Mouse (Mus musculus) spleen, postnatal 14 days (tissue): ENCODE measurements around the gene Scp2.
"Not testable (repeated sequence)": the region's sequence is repeated elsewhere in the genome, so short reads cannot be mapped to it uniquely, and the experiment has no call there.

Experiments
- DNase-seq, 2 experiments: peaks; one replicate each; pipeline ENCODE4 v3.0.0; 2021 to 2022; ENCODE audit warnings: low spot score in 2 of 2

The Scp2 gene

DNA sequence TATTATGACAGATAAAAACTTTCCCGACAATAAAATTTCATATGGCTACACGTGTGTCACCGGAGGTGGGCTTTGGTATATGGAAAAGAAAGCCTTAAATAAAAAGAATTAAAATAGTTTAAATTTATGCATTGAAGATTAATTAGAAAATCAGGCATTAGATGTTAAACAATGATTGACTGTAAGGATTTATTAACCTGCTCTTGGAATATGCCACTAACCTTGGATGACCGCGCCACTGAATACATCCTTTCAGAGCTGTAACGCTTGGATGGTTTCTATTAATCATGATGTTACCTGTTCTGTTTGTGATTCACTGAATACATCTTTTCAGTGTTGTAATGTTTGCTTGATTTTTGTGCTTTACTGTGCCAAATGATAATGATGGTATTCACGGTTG is 35.1 kb downstream of the Scp2 start:
- DNase-seq, result no peak

GRCm38 (mm10) chr4:108096345-108096744 is 48.5 kb downstream of the Scp2 start, which contains the start of gene Podn:
Gene Podn (minus strand): TSS chr4:108096445.
- DNase-seq, result no peak

DNA sequence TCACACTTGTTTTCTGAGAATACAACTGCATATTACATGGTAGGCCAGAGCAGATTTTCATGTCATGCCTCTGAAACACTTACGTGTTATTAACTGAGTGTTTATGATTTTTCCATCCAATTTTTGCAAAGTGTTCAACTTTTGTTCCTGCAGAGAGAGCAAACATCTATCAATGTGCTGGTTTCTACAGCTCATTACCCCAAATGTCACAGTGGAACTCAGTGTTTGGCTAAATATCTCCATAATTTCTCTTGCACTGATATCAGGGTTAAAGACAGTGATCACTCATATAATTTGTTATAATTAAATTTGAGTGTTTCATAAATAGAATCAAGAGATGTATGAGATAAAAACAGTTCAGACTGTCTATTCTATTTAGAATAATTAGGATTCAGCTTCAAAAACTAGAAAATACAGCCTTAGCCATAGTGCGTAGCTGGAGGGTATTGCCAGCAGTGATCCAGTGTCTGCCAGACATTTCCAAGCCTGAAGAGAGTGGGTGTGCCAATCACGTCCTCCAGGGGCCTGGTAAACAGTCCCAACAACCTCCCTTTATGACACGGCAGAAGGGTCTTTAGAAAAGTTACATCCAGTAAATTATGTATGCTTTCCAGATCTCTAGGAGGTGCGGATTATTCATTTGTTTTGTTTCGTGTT is 51.9 kb downstream of the Scp2 start:
- no peak for DNase-seq

DNA sequence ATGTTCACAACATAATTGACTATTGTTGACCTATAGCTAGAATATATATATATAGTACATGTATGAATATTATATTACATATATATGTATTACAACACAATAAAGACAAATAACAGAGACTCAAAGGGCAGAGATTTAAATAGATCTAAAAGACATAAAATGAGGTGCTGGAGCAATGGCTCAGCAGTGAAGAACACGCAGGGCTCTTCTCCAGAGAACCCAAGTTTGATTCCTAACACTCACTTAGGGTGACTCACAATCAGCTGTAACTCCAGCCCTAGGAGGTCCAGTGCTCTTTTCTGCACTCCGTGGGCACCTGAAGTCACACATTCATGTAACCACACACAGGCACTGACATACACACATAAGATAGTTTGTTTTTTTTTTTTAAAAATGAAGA is 60.8 kb downstream of the Scp2 start:
- no peak for DNase-seq

- DNase-seq, result no peak
Measured at GRCm38 (mm10) chr4:108083032-108083735, 61.6 kb downstream of the Scp2 start.

- no peak for DNase-seq
Measured at GRCm38 (mm10) chr4:108082401-108082806, 62.4 kb downstream of the Scp2 start.

- DNase-seq, result no peak
Measured at GRCm38 (mm10) chr4:108080876-108081275, 63.9 kb downstream of the Scp2 start.

DNA sequence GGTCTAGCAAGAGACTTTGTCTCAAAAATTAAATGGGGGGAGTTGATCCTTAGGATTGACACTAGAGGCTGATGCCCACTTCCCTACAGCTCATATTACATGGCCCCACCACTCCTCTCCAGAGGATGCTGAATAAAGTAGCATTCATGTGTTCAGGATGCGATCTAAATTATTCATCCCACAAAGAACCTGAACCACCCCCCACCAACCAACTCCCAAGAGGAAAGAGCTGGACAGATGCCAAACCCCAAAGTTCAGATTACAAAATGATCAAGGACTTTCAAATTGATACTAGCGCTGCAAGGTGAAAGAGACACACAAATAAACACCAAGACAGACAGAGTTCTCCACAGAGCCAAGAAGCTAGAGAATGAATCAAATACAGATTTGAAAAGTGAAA is 65.0 kb downstream of the Scp2 start:
- no peak for DNase-seq

- not testable (repeated sequence) for DNase-seq
Measured at GRCm38 (mm10) chr4:108079191-108079590, 65.6 kb downstream of the Scp2 start.

GRCm38 (mm10) chr4:108077224-108077955 is 67.4 kb downstream of the Scp2 start:
- DNase-seq, result no peak

DNA sequence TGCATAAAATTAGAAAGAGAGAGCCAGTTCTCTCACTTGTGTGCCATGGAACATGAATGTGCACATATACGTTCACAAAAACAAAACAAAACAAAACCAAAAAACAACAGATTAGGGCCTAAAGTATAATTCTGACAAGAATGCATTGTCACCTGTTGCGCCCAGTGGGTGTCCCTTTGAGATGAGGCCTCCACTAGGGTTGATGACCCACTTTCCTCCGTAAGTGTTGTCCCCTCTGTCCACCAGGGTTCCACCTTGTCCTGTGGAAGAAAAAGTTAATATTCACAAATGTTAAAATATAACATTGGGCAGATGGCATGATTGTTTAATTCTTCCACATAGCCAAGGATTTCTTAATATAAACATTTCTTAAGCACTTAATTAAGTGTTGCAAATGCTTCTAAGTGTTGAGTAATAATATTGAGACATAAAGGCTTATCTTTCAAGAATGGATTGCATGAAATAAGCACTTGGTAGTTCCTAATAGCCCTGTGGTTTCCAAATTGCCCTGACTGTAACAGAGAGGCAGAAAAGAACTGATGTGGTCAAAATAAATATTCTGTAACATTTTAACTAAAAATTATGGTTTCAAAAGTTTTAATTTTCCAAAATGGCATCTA is 70.5 kb downstream of the Scp2 start:
- DNase-seq, result no peak

DNA sequence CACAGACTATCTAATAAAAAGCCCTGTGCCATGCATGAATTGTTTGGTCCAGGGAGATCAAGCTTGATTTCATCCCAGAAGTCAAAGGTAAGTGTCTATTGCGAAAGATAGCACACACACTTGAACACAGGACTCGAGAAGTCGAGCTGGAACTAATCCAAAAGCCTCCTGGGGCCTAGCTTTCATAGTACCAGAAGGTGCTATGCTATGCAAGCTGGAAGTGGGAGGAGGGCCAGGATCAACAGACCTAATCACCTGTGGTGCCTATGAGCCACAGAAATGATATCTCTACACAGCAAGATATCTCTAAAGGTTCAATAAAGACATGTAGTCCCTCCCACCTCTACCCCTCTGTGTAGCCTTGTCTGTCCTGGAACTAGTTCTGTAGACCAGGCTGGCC is 72.7 kb downstream of the Scp2 start:
- DNase-seq, result no peak

DNA sequence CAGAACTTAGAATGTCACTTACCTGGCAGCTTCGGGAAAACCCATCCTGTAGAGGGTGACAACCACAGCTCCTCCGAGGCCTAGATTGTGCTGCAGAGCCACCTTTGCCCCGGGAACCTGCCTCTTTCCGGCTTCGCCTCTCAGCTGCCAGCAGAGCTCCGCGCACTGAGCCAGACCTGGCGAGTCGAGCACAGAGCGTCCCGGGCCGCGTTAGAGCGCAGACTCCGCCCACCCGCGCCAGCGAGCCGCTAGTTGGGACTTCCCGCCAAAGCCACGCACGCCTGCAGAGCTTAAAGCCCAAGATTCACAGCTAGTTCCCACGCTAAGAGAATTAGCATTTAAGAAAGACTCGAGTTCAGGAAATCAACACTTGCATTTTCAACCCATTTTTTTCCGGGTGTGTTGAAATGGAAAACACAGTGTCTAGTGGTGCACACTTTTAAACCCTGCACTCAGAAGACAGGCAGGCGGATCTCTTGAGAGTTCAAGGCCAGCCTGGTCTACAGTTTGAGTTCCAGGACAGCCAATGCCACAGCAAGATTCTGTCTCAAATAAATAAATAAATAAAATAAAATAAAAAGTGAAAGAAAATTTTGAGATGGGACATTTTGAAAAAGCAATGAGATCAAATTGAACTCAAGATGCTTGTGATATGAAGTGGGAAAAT is 73.4 kb downstream of the Scp2 start:
- DNase-seq, result peak; percentile 90 to 93

GRCm38 (mm10) chr4:108070723-108071122 is 74.1 kb downstream of the Scp2 start:
- no peak for DNase-seq

GRCm38 (mm10) chr4:108070286-108070685 is 74.5 kb downstream of the Scp2 start:
- DNase-seq, result no peak

- DNase-seq, result no peak
Measured at GRCm38 (mm10) chr4:108068081-108068480, 76.7 kb downstream of the Scp2 start.

GRCm38 (mm10) chr4:108067261-108067660 is 77.5 kb downstream of the Scp2 start:
- DNase-seq, result no peak

GRCm38 (mm10) chr4:108066569-108066968 is 78.2 kb downstream of the Scp2 start:
- DNase-seq, result no peak

DNA sequence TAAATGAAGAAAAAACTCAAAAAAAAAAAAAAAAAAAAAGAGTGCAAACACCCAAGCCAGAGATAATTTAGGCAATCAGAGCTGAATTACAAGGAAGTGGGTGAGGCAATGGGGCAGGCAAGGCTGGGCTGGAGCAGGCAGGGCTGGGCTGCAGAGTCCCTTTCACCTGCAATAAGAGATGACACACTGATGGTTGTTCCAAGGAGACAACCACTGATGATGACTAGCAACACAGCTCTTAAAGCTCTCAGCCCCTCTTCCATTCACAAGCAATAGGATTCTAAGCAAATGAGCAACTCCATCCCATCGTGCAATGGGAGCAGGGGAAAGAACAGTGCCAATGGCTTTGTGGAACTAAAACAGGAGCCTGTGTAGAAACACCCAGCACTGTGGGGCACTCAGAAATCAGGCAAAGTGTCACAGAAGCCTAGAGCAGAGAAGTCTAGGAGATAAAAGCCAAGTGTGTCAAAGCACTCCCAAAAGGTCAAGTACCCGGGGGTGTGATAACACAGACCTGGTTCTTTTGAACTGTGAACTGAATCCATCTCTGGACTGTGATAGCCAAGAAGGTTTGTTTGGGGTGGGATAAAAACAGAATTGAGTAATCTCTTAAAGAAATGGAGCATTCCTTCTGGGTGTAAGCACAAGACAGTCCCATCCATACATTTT is 79.5 kb downstream of the Scp2 start:
- DNase-seq, result no peak

DNA sequence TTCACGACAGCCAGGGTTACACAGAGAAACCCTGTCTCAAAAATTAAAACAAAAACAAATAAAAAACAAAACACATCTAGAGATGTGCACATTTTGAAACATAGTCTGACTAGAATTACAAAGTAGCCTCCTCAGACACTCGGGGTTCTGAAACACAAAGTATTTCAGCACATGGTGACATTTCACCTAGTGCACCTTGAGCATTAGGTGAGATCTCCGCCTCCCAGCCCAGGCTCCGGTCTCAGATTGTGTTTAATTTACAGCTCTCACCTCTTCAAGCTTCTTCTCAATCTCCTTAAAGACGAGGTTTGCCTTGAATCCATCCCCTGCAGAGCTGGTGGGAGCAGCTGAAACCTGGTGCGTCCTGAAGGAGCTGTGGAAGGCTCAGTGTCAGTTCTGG is 81.2 kb downstream of the Scp2 start:
- no peak for DNase-seq

- no peak for DNase-seq
Measured at GRCm38 (mm10) chr4:108062524-108062923, 82.3 kb downstream of the Scp2 start.
